Mouse (Mus musculus) megakaryocyte, embryonic 14.5 days (primary cell): ENCODE measurements around the gene Myl10.
"Not testable (repeated sequence)": the region's sequence is repeated elsewhere in the genome, so short reads cannot be mapped to it uniquely, and the experiment has no call there.

ENCODE experiments used
- FLI1 ChIP-seq: IDR thresholded peaks from 2 replicates; pipeline ENCODE4 v1.6.1; 2012; ENCODE audit warnings: low read length, inconsistent platforms, mixed read lengths
- GATA1 ChIP-seq: IDR thresholded peaks from 3 replicates; pipeline ENCODE4 v1.6.1; 2012; ENCODE audit warnings: mixed read lengths, low read length, inconsistent platforms, borderline replicate concordance

- not testable (repeated sequence) for TF ChIP-seq GATA1, FLI1
Observed at GRCm38 (mm10) chr5:136726271-136726670, 33.3 kb downstream of the Myl10 start.
